Mouse (Mus musculus) liver, postnatal 0 days (tissue): ENCODE measurements at regions not wholly inside any gene's neighbourhood (a gene's known extent, or its start where the extent isn't known, plus 50 kb on each side); places are given as distances from the start of the nearest gene placed in this dataset.

Source experiments
- ATAC-seq: fragments of 200-750 bp; cut with Nextera tagmentation; 2 replicates; pipeline ENCODE4 v1.8.0; 2017; ENCODE audit warnings: mild to moderate bottlenecking, moderate library complexity
- DNase-seq: peaks from one replicate; pipeline ENCODE4 v3.0.0-alpha.2; 2016
- H3K27ac ChIP-seq: fragments of 300-500 bp; sonication (generic); 2 replicates; pipeline ENCODE4 v1.5.1; 2014; ENCODE audit warnings: antibody characterized with exemption, moderate library complexity, mild to moderate bottlenecking, low read depth
- H3K27me3 ChIP-seq: fragments of 300-500 bp; sonication (generic); 2 replicates; pipeline ENCODE4 v1.6.1; 2014; ENCODE audit warnings: low read length, control low read depth, mixed read lengths; ENCODE audit not compliant: insufficient read depth
- H3K36me3 ChIP-seq: fragments of 300-500 bp; sonication (generic); replicated peaks from 2 replicates; pipeline ENCODE4 v1.6.1; 2014; ENCODE audit warnings: mild to moderate bottlenecking, control low read depth, low read length, moderate library complexity, mixed read lengths; ENCODE audit not compliant: insufficient read depth
- H3K4me1 ChIP-seq: fragments of 300-500 bp; sonication (generic); 2 replicates; pipeline ENCODE4 v1.6.1; 2014; ENCODE audit warnings: antibody characterized with exemption, mild to moderate bottlenecking, control low read depth; ENCODE audit not compliant: insufficient read depth
- H3K4me2 ChIP-seq: fragments of 300-500 bp; sonication (generic); 2 replicates; pipeline ENCODE4 v1.6.1; 2014; ENCODE audit warnings: low read depth, mild to moderate bottlenecking, low read length, moderate library complexity, mixed read lengths
- H3K4me3 ChIP-seq: fragments of 300-500 bp; sonication (generic); 2 replicates; pipeline ENCODE4 v1.5.1; 2014; ENCODE audit warnings: low read depth, low read length
- H3K9ac ChIP-seq: fragments of 300-500 bp; sonication (generic); replicated peaks from 2 replicates; pipeline ENCODE4 v1.6.1; 2014; ENCODE audit warnings: mild to moderate bottlenecking, moderate library complexity
- H3K9me3 ChIP-seq: fragments of 300-500 bp; sonication (generic); 2 replicates; pipeline ENCODE4 v1.6.1; 2016; ENCODE audit warnings: mild to moderate bottlenecking, control low read depth, low read length, mixed read lengths
- CTCF ChIP-seq: sonication (generic); IDR thresholded peaks from 2 replicates; pipeline ENCODE4 v1.5.1; 2016; ENCODE audit warnings: antibody characterized with exemption, low read depth
- EP300 ChIP-seq: IDR thresholded peaks from 2 replicates; pipeline ENCODE4 v1.6.1; 2016; ENCODE audit warnings: antibody characterized with exemption, low read depth, mild to moderate bottlenecking
- WGBS: fragments of 180-500 bp; shearing (Covaris S2); extraction: QIAGEN DNeasy Blood & Tissue Kit; methylation state at CpG from one replicate; pipeline ENCODE4 v1.1.7; 2014; ENCODE audit not compliant: insufficient replicate concordance; 5-methylcytosine and 5-hydroxymethylcytosine counted together

GRCm38 (mm10) chr3:147545329-147546006 lies 693.3 kb downstream of the Ttll7 start:
- DNase-seq: no peak
- Histone ChIP-seq H3K4me3 (no peak overlapping the region), H3K27ac (no peak overlapping the region), H3K9ac (no peak overlapping the region), H3K9me3 (no peaks in the 10 kb centered on the region), H3K36me3 (no peaks in the 10 kb centered on the region), H3K27me3 (no peaks in the 10 kb centered on the region), H3K4me2 (no peak overlapping the region), H3K4me1 (no peaks in the 10 kb centered on the region)
- no peak for TF ChIP-seq CTCF
- TF ChIP-seq EP300: no peak
- WGBS: 66% methylated on average over 6 of the region's 6 CpGs
- ATAC-seq: no peak

GRCm38 (mm10) chr3:147542285-147542684 lies 690.1 kb downstream of the Ttll7 start:
- WGBS: 82% methylated on average over 4 of the region's 4 CpGs
- H3K9me3 ChIP-seq: no peaks in the 10 kb centered on the region
- no peak for TF ChIP-seq CTCF
- ATAC-seq (no peak), DNase-seq (no peak)
- no peak overlapping the region for H3K9ac ChIP-seq
- H3K4me1 ChIP-seq: no peaks in the 10 kb centered on the region
- no peak overlapping the region for H3K27ac ChIP-seq
- no peak overlapping the region for H3K4me3 ChIP-seq
- no peak overlapping the region for H3K4me2 ChIP-seq
- H3K36me3 ChIP-seq: no peaks in the 10 kb centered on the region
- no peaks in the 10 kb centered on the region for H3K27me3 ChIP-seq

- no peak for ATAC-seq
- no peaks in the 10 kb centered on the region for H3K9me3 ChIP-seq
- no peaks in the 10 kb centered on the region for H3K36me3 ChIP-seq
- H3K4me2 ChIP-seq: no peak overlapping the region
- DNase-seq: no peak
- no peak overlapping the region for H3K9ac ChIP-seq
- no peaks in the 10 kb centered on the region for H3K27me3 ChIP-seq
- H3K4me1 ChIP-seq: no peaks in the 10 kb centered on the region
- TF ChIP-seq CTCF: no peak
- no peak for TF ChIP-seq EP300
- H3K27ac ChIP-seq: no peak overlapping the region
- H3K4me3 ChIP-seq: no peak overlapping the region
Observed at GRCm38 (mm10) chr3:147537584-147537983, 685.4 kb downstream of the Ttll7 start.

- no peak for ATAC-seq
- no peak overlapping the region for H3K9ac ChIP-seq
Observed at GRCm38 (mm10) chr3:147532196-147532595, 680.0 kb downstream of the Ttll7 start.

GRCm38 (mm10) chr3:147531608-147532180 lies 679.5 kb downstream of the Ttll7 start:
- H3K27ac ChIP-seq: no peak overlapping the region
- H3K4me2 ChIP-seq: no peak overlapping the region
- no peaks in the 10 kb centered on the region for H3K4me1 ChIP-seq
- no peaks in the 10 kb centered on the region for H3K9me3 ChIP-seq
- WGBS: 63% methylated on average over 6 of the region's 6 CpGs
- no peak for ATAC-seq
- H3K36me3 ChIP-seq: no peaks in the 10 kb centered on the region
- no peak overlapping the region for H3K4me3 ChIP-seq
- H3K27me3 ChIP-seq: no peaks in the 10 kb centered on the region
- no peak overlapping the region for H3K9ac ChIP-seq
- TF ChIP-seq EP300 (no peak), CTCF (no peak)
- no peak for DNase-seq

More at GRCm38 (mm10) chr3:147532196-147532595, 680.0 kb downstream of the Ttll7 start:
- Histone ChIP-seq H3K4me1 (no peaks in the 10 kb centered on the region), H3K4me3 (no peak overlapping the region), H3K4me2 (no peak overlapping the region), H3K27me3 (no peaks in the 10 kb centered on the region), H3K27ac (no peak overlapping the region), H3K36me3 (no peaks in the 10 kb centered on the region), H3K9me3 (no peaks in the 10 kb centered on the region)
- 63% methylated on average over 2 of the region's 2 CpGs for WGBS
- DNase-seq: no peak
- no peak for TF ChIP-seq CTCF
- no peak for TF ChIP-seq EP300
